8 mouse cellular contexts compared by ENCODE assay signal in the genomic region with DNA sequence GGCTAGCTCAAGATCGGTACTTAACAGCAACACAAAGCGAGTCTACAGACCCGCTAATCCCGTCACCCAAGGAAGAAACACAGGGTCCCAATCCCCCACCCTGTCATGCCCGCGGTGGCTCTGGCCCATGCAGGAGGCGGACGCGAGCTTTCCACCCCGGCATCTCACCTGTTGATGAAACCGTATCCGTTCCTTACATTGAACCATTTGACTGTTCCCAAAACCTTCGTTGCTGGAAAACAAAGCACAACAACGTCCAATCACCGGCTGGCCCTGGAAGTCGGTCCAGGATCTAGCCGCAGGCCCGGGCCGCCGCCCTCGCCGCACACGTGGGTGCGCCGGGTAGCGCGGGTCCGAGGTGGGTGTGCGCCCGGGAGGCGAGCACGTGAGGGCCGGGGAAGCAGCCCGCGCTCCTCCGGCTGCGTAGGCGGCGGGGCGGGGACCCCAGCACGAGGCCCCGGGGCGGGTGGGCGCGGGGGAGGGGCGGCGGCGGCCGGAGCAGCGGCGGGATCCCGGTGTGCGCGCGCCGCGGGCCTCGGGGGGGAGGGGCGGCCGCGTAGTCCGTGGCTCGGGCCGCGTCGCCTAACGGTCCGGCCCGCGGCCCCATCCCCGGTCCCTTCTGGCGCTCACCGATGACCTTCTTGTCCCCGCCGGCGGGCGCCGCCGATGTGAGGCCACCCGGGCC. TPM values are rescaled to one million over a fixed set of nuclear protein-coding genes. Genes with fewer than 3 reads are reported as not detected.
A peak's percentile ranks its signal among the peaks of the same experiment; 100 is the strongest.
DNase-seq lines count a peak whose midpoint lies in the region; ATAC-seq and TF ChIP-seq lines count a peak whose summit lies in the region.

No protein-coding gene starts in this region.

- H3K27me3 ChIP-seq in liver, postnatal 0 days (ENCODE audit: insufficient read depth, low read length), result no peaks in the 10 kb centered on the region

- H3K9ac ChIP-seq in liver, postnatal 0 days (replicated peaks), result peak overlapping the region; percentile 85

- peak overlapping the region; percentile 81 for H3K27ac ChIP-seq in liver, postnatal 0 days (ENCODE audit: low read depth)

- TF ChIP-seq CTCF in liver, postnatal 0 days (IDR thresholded peaks at IDR 0.05; ENCODE audit: low read depth), result no peak

- peak overlapping the region; percentile 88 for H3K4me3 ChIP-seq in liver, postnatal 0 days (ENCODE audit: low read depth, low read length)

- no peak for TF ChIP-seq EP300 in liver, postnatal 0 days (IDR thresholded peaks at IDR 0.05; ENCODE audit: low read depth)

- peak; percentile 24 for DNase-seq in urinary bladder, adult 2 months (ENCODE audit: low spot score)
- no peak for DNase-seq in urinary bladder, postnatal 10 days (ENCODE audit: low spot score)
- DNase-seq in cerebellum, postnatal 36 days, result peak; percentile 29 to 31
- DNase-seq in gastrocnemius, postnatal 25 days, result peak; percentile 10
- peak; percentile 43 for DNase-seq in kidney, postnatal 14 days
- peak; percentile 66 for DNase-seq in liver, postnatal 0 days
- peak; percentile 32 for DNase-seq in retina, embryonic 14.5 days (ENCODE audit: low spot score)
- DNase-seq in thymus, postnatal 25 days, result peak; percentile 35

- H3K4me2 ChIP-seq in liver, postnatal 0 days (ENCODE audit: low read depth, low read length), result peak overlapping the region; percentile 97

- H3K4me1 ChIP-seq in liver, postnatal 0 days (ENCODE audit: insufficient read depth), result peaks cover 15% of the 10 kb centered on the region

- peaks cover 6% of the 10 kb centered on the region for H3K36me3 ChIP-seq in liver, postnatal 0 days (replicated peaks; ENCODE audit: insufficient read depth, low read length)

- no peaks in the 10 kb centered on the region for H3K9me3 ChIP-seq in liver, postnatal 0 days (ENCODE audit: low read length)

- under 1% methylated on average over 43 of the region's 80 CpGs for WGBS in liver, postnatal 0 days (ENCODE audit: insufficient replicate concordance)

- ATAC-seq in liver, postnatal 0 days, result peak; percentile 32

RNA-seq across cellular contexts. Expression of a gene that starts 0.7 kb away (rescaled TPM):
- 312 and 444 TPM in 2 replicates for polyA plus RNA-seq in urinary bladder, adult 2 months (2012; rRNA removed)
- total RNA-seq in gastrocnemius, postnatal 25 days (2021), result 100 to 1,000 TPM; 509 to 515 TPM
- polyA plus RNA-seq in liver, postnatal 0 days (2015; fragmentation: Nextera tagmentation; extraction: Ambion mirVana), result 170 and 207 TPM in 2 replicates

RNA-seq across cellular contexts. Expression of a gene that starts 26.6 kb away (rescaled TPM):
- polyA plus RNA-seq in urinary bladder, adult 2 months (2012; rRNA removed), result 21.0 and 28.4 TPM in 2 replicates
- 1 to 10 TPM; 7.0 to 7.8 TPM for total RNA-seq in gastrocnemius, postnatal 25 days (2021)
- 24.7 and 28.4 TPM in 2 replicates for polyA plus RNA-seq in liver, postnatal 0 days (2015; fragmentation: Nextera tagmentation; extraction: Ambion mirVana)

RNA-seq across cellular contexts. Expression of a gene that starts 38.5 kb away (rescaled TPM):
- polyA plus RNA-seq in urinary bladder, adult 2 months (2012; rRNA removed), result 0.54 and 0.59 TPM in 2 replicates
- total RNA-seq in gastrocnemius, postnatal 25 days (2021), result 1 to 10 TPM; 3.2 to 3.8 TPM
- not detected in 2 replicates for polyA plus RNA-seq in liver, postnatal 0 days (2015; fragmentation: Nextera tagmentation; extraction: Ambion mirVana)
